Mouse (Mus musculus) limb, embryonic 11.5 days (tissue): ENCODE measurements at regions not wholly inside any gene's neighbourhood (a gene's known extent, or its start where the extent isn't known, plus 50 kb on each side); places are given as distances from the start of the nearest gene placed in this dataset.

ENCODE experiments used
- ATAC-seq: fragments of 200-750 bp; cut with Nextera tagmentation; 2 replicates; pipeline ENCODE4 v1.8.0; 2017; ENCODE audit warnings: low read depth; ENCODE audit not compliant: insufficient number of reproducible peaks, low FRiP score, low TSS enrichment
- DNase-seq: peaks from one replicate; pipeline ENCODE4 v3.0.0-alpha.2; 2015; ENCODE audit warnings: low spot score
- H3K27ac ChIP-seq: fragments of 300-500 bp; sonication (generic); replicated peaks from 2 replicates; pipeline ENCODE4 v1.5.1; 2014; ENCODE audit warnings: low read depth, mild to moderate bottlenecking, low read length
- H3K27me3 ChIP-seq: fragments of 300-500 bp; sonication (generic); 2 replicates; pipeline ENCODE4 v1.6.1; 2014; ENCODE audit warnings: mild to moderate bottlenecking, low read length, mixed read lengths; ENCODE audit not compliant: control insufficient read depth, insufficient read depth
- H3K36me3 ChIP-seq: fragments of 300-500 bp; sonication (generic); 2 replicates; pipeline ENCODE4 v1.6.1; 2014; ENCODE audit warnings: mild to moderate bottlenecking, low read length, moderate library complexity, mixed read lengths; ENCODE audit not compliant: control insufficient read depth, insufficient read depth
- H3K4me1 ChIP-seq: fragments of 300-500 bp; sonication (generic); 2 replicates; pipeline ENCODE4 v1.6.1; 2014; ENCODE audit warnings: low read length, mixed read lengths; ENCODE audit not compliant: control insufficient read depth, insufficient read depth
- H3K4me2 ChIP-seq: fragments of 300-500 bp; sonication (generic); 2 replicates; pipeline ENCODE4 v1.6.1; 2014; ENCODE audit warnings: low read depth, mild to moderate bottlenecking, moderate library complexity; ENCODE audit not compliant: severe bottlenecking
- H3K4me3 ChIP-seq: fragments of 300-500 bp; sonication (generic); 2 replicates; pipeline ENCODE4 v1.5.1; 2014; ENCODE audit warnings: low read depth, low read length
- H3K9ac ChIP-seq: fragments of 300-500 bp; sonication (generic); 2 replicates; pipeline ENCODE4 v1.6.1; 2014; ENCODE audit warnings: mild to moderate bottlenecking, low read length
- H3K9me3 ChIP-seq: fragments of 300-500 bp; sonication (generic); 2 replicates; pipeline ENCODE4 v1.6.1; 2016; ENCODE audit warnings: low read length; ENCODE audit not compliant: control insufficient read depth
- whole genome bisulfite sequencing: fragments of 180-500 bp; shearing (Covaris S2); extraction: QIAGEN DNeasy Blood & Tissue Kit; methylation state at CpG from one replicate; pipeline ENCODE4 v1.1.7; 2014; 5-methylcytosine and 5-hydroxymethylcytosine counted together

- no peak overlapping the region for H3K27ac ChIP-seq
- no peak overlapping the region for H3K4me2 ChIP-seq
- no peaks in the 10 kb centered on the region for H3K4me1 ChIP-seq
- H3K36me3 ChIP-seq, result no peaks in the 10 kb centered on the region
- 78% methylated on average over 1 of the region's 1 CpGs for WGBS
- ATAC-seq (no peak), DNase-seq (no peak)
- no peaks in the 10 kb centered on the region for H3K27me3 ChIP-seq
- H3K9me3 ChIP-seq, result no peaks in the 10 kb centered on the region
- H3K9ac ChIP-seq, result no peak overlapping the region
- H3K4me3 ChIP-seq, result no peak overlapping the region
These were observed 809.9 kb downstream of the Ets1 start for GRCm38 (mm10) chr9:33445902-33446301.

- Histone ChIP-seq H3K4me1 (no peaks in the 10 kb centered on the region), H3K27me3 (no peaks in the 10 kb centered on the region), H3K27ac (no peak overlapping the region), H3K9ac (no peak overlapping the region), H3K4me3 (no peak overlapping the region), H3K9me3 (no peaks in the 10 kb centered on the region), H3K4me2 (no peak overlapping the region), H3K36me3 (no peaks in the 10 kb centered on the region)
- ATAC-seq (no peak), DNase-seq (no peak)
- 82% methylated on average over 2 of the region's 2 CpGs for WGBS
These were observed 839.1 kb downstream of the Ets1 start for GRCm38 (mm10) chr9:33475106-33475505.

GRCm38 (mm10) chr9:33482845-33483540, 847.0 kb downstream of the Ets1 start:
- H3K4me1 ChIP-seq, result no peaks in the 10 kb centered on the region
- WGBS, result 80% methylated on average over 5 of the region's 5 CpGs

DNA sequence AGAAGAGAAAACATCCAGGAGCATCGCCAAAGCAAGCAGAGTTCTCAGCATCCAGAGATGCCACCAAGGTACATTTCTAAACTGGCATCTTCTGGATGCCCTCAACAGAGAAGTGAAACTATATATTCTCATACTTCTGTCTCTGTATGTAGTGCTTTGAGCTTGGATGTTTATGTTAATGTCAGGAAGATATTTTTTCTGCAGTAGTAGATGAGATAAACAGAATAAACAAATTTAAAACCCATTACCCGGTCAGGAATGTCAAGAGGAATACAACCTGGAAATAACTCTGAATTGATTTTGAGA, 847.5 kb downstream of the Ets1 start:
- no peak for ATAC-seq
- no peaks in the 10 kb centered on the region for H3K36me3 ChIP-seq
- H3K4me1 ChIP-seq, result no peaks in the 10 kb centered on the region
- no peak overlapping the region for H3K27ac ChIP-seq
- 84% methylated on average over 2 of the region's 2 CpGs for WGBS
- no peaks in the 10 kb centered on the region for H3K9me3 ChIP-seq
- H3K4me3 ChIP-seq, result no peak overlapping the region
- no peaks in the 10 kb centered on the region for H3K27me3 ChIP-seq
- H3K9ac ChIP-seq, result no peak overlapping the region
- no peak for DNase-seq
- no peak overlapping the region for H3K4me2 ChIP-seq

More at GRCm38 (mm10) chr9:33482845-33483540, 847.0 kb downstream of the Ets1 start:
- H3K9me3 ChIP-seq, result no peaks in the 10 kb centered on the region
- H3K27me3 ChIP-seq, result no peaks in the 10 kb centered on the region
- ATAC-seq (no peak), DNase-seq (no peak)
- H3K4me3 ChIP-seq, result no peak overlapping the region
- no peak overlapping the region for H3K27ac ChIP-seq
- H3K36me3 ChIP-seq, result no peaks in the 10 kb centered on the region
- no peak overlapping the region for H3K4me2 ChIP-seq
- no peak overlapping the region for H3K9ac ChIP-seq

DNA sequence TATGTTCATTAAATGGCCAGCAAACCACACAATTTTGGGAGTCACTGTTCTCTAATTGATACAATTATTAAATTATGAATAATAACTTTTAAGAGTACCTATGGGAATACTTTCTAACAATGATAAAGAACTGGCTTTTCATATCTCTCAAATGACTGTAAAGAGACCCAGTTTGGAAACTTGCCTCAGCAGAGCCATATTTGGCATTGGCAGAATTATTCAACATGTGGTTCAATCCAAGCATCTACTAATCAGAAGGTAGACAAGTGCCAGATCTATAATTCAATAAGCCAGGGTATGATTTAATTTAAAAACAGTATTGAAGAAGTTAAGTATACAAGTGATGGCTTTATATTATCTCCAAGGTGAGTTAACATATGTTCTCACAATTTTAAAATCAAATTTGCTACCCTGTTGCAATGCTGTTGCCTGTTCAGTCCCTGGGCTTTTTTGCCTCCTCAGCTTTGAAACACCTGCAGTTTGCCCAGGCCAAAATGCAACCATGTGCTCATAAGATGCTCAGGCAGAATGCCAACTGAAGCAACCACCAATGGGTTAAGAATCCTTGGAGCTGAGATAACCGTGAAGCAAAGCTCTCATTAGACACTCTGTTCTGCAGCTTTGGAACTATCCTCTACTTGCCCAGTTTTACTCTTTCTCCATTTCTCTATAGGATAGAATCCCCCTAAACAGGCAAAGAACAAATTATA, 897.2 kb downstream of the Ets1 start:
- DNase-seq (no peak), ATAC-seq (no peak)
- Histone ChIP-seq H3K36me3 (no peaks in the 10 kb centered on the region), H3K9me3 (no peaks in the 10 kb centered on the region), H3K4me1 (no peaks in the 10 kb centered on the region), H3K27ac (no peak overlapping the region), H3K9ac (no peak overlapping the region), H3K4me2 (no peak overlapping the region), H3K4me3 (no peak overlapping the region), H3K27me3 (no peaks in the 10 kb centered on the region)
- 74% methylated on average over 1 of the region's 1 CpGs for WGBS

- 69% methylated on average over 5 of the region's 5 CpGs for WGBS
- no peak for ATAC-seq
- Histone ChIP-seq H3K9me3 (no peaks in the 10 kb centered on the region), H3K4me3 (no peak overlapping the region), H3K4me2 (no peak overlapping the region), H3K36me3 (no peaks in the 10 kb centered on the region), H3K27ac (no peak overlapping the region), H3K27me3 (no peaks in the 10 kb centered on the region), H3K9ac (no peak overlapping the region), H3K4me1 (no peaks in the 10 kb centered on the region)
- no peak for DNase-seq
These were observed 907.3 kb downstream of the Ets1 start for GRCm38 (mm10) chr9:33543301-33543700.

GRCm38 (mm10) chr9:33546126-33546737, 910.2 kb downstream of the Ets1 start:
- Histone ChIP-seq H3K27ac (no peak overlapping the region), H3K27me3 (no peaks in the 10 kb centered on the region), H3K36me3 (no peaks in the 10 kb centered on the region), H3K9me3 (no peaks in the 10 kb centered on the region), H3K9ac (no peak overlapping the region), H3K4me2 (no peak overlapping the region), H3K4me3 (no peak overlapping the region), H3K4me1 (no peaks in the 10 kb centered on the region)
- DNase-seq (no peak), ATAC-seq (no peak)
- WGBS, result 53% methylated on average over 4 of the region's 4 CpGs

GRCm38 (mm10) chr9:33549395-33549794, 913.4 kb downstream of the Ets1 start:
- Histone ChIP-seq H3K27ac (no peak overlapping the region), H3K4me3 (no peak overlapping the region), H3K27me3 (no peaks in the 10 kb centered on the region), H3K9me3 (no peaks in the 10 kb centered on the region), H3K4me1 (no peaks in the 10 kb centered on the region), H3K36me3 (no peaks in the 10 kb centered on the region), H3K4me2 (no peak overlapping the region), H3K9ac (no peak overlapping the region)
- no peak for ATAC-seq
- 95% methylated on average over 5 of the region's 5 CpGs for WGBS
- DNase-seq, result no peak
